Mouse (Mus musculus) E14TG2a.4 (cell line): ENCODE data around the gene Mpp4.

ENCODE experiments used
- H3K27me3 ChIP-seq: 2 replicates; pipeline ENCODE4 v1.6.1; 2014; ENCODE audit warnings: low read length, control low read depth; ENCODE audit not compliant: insufficient read depth
- H3K36me3 ChIP-seq: 2 replicates; pipeline ENCODE4 v1.6.1; 2014; ENCODE audit warnings: low read length, control low read depth; ENCODE audit not compliant: insufficient read depth
- H3K4me1 ChIP-seq: replicated peaks from 2 replicates; pipeline ENCODE4 v1.6.1; 2014; ENCODE audit warnings: low read depth, low read length, control low read depth
- H3K4me3 ChIP-seq: replicated peaks from 2 replicates; pipeline ENCODE4 v1.5.1; 2014; ENCODE audit warnings: mild to moderate bottlenecking, low read length
- H3K9me3 ChIP-seq: 2 replicates; pipeline ENCODE4 v1.6.1; 2014; ENCODE audit warnings: low read length, control low read depth
- CTCF ChIP-seq: conservative IDR thresholded peaks from 2 replicates; pipeline ENCODE4 v1.5.1; 2014; ENCODE audit warnings: low read length
- NANOG ChIP-seq: IDR thresholded peaks from 2 replicates; pipeline ENCODE4 v1.6.1; 2014; ENCODE audit warnings: borderline replicate concordance, low read length, mixed read lengths
- POU5F1 ChIP-seq: IDR thresholded peaks from 2 replicates; pipeline ENCODE4 v1.6.1; 2014; ENCODE audit warnings: low read length, borderline replicate concordance

Gene Mpp4

GRCm38 (mm10) chr1:59163030-59163461 lies at the start of gene Mpp4:
TSS of gene Mpp4 (minus strand) at chr1:59163389.
- peaks cover 47% of the 10 kb centered on the region for H3K36me3 ChIP-seq
- H3K4me3 ChIP-seq, result peak within 1 kb of the TSS; percentile 29; the same call in 1 of the 2 replicates
- no peaks in the 10 kb centered on the region for H3K9me3 ChIP-seq
- peaks cover 12% of the 10 kb centered on the region for H3K4me1 ChIP-seq
- no peak for TF ChIP-seq POU5F1
- no peak for TF ChIP-seq NANOG
- TF ChIP-seq CTCF, result no peak
- no peaks in the 10 kb centered on the region for H3K27me3 ChIP-seq

GRCm38 (mm10) chr1:59212951-59213350 lies 49.8 kb upstream of the Mpp4 start:
- no peak overlapping the region for H3K4me3 ChIP-seq
- peaks cover 5% of the 10 kb centered on the region; the same call in 1 of the 2 replicates for H3K4me1 ChIP-seq
- H3K9me3 ChIP-seq, result no peaks in the 10 kb centered on the region
- TF ChIP-seq POU5F1 (no peak), NANOG (peak; percentile 23; the same call in 1 of the 2 replicates)
- peaks cover 63% of the 10 kb centered on the region for H3K36me3 ChIP-seq
- no peaks in the 10 kb centered on the region for H3K27me3 ChIP-seq

GRCm38 (mm10) chr1:59212076-59212779 lies 49.0 kb upstream of the Mpp4 start:
- H3K4me1 ChIP-seq, result peaks cover 5% of the 10 kb centered on the region; the same call in 1 of the 2 replicates
- no peaks in the 10 kb centered on the region for H3K27me3 ChIP-seq
- peaks cover 63% of the 10 kb centered on the region for H3K36me3 ChIP-seq
- no peaks in the 10 kb centered on the region for H3K9me3 ChIP-seq
- no peak overlapping the region for H3K4me3 ChIP-seq
- TF ChIP-seq CTCF (no peak), NANOG (no peak), POU5F1 (no peak)

GRCm38 (mm10) chr1:59211651-59212050 lies 48.5 kb upstream of the Mpp4 start:
- Histone ChIP-seq H3K4me1 (peaks cover 5% of the 10 kb centered on the region; the same call in 1 of the 2 replicates), H3K9me3 (no peaks in the 10 kb centered on the region), H3K4me3 (no peak overlapping the region), H3K27me3 (no peaks in the 10 kb centered on the region), H3K36me3 (peaks cover 66% of the 10 kb centered on the region)
- TF ChIP-seq POU5F1 (no peak), NANOG (no peak), CTCF (no peak)

GRCm38 (mm10) chr1:59208331-59208730 lies 45.1 kb upstream of the Mpp4 start:
- H3K4me3 ChIP-seq, result no peak overlapping the region
- TF ChIP-seq NANOG, result no peak
- TF ChIP-seq POU5F1, result no peak
- TF ChIP-seq CTCF, result no peak
- no peaks in the 10 kb centered on the region for H3K9me3 ChIP-seq
- H3K4me1 ChIP-seq, result no peaks in the 10 kb centered on the region
- H3K36me3 ChIP-seq, result peaks cover 66% of the 10 kb centered on the region
- H3K27me3 ChIP-seq, result no peaks in the 10 kb centered on the region

- H3K36me3 ChIP-seq, result peaks cover 83% of the 10 kb centered on the region
- H3K4me1 ChIP-seq, result no peaks in the 10 kb centered on the region
- TF ChIP-seq CTCF (no peak), POU5F1 (no peak), NANOG (no peak)
- H3K9me3 ChIP-seq, result no peaks in the 10 kb centered on the region
- H3K4me3 ChIP-seq, result no peak overlapping the region
- H3K27me3 ChIP-seq, result no peaks in the 10 kb centered on the region
Observed at GRCm38 (mm10) chr1:59204489-59204888, 41.3 kb upstream of the Mpp4 start.

GRCm38 (mm10) chr1:59202367-59202766 lies 39.2 kb upstream of the Mpp4 start:
- peaks cover 81% of the 10 kb centered on the region for H3K36me3 ChIP-seq

GRCm38 (mm10) chr1:59201561-59201960 lies 38.4 kb upstream of the Mpp4 start:
- no peaks in the 10 kb centered on the region for H3K9me3 ChIP-seq
- H3K4me1 ChIP-seq, result no peaks in the 10 kb centered on the region
- TF ChIP-seq NANOG (no peak), CTCF (no peak), POU5F1 (no peak)
- H3K4me3 ChIP-seq, result no peak overlapping the region
- H3K36me3 ChIP-seq, result peaks cover 79% of the 10 kb centered on the region
- no peaks in the 10 kb centered on the region for H3K27me3 ChIP-seq

More at GRCm38 (mm10) chr1:59202367-59202766, 39.2 kb upstream of the Mpp4 start:
- Histone ChIP-seq H3K27me3 (no peaks in the 10 kb centered on the region), H3K9me3 (no peaks in the 10 kb centered on the region), H3K4me3 (no peak overlapping the region), H3K4me1 (no peaks in the 10 kb centered on the region)
- no peak for TF ChIP-seq CTCF
- TF ChIP-seq POU5F1, result no peak
- no peak for TF ChIP-seq NANOG

- H3K9me3 ChIP-seq, result no peaks in the 10 kb centered on the region
- H3K4me1 ChIP-seq, result no peaks in the 10 kb centered on the region
- no peak overlapping the region for H3K4me3 ChIP-seq
- TF ChIP-seq NANOG (no peak), CTCF (no peak), POU5F1 (no peak)
- H3K27me3 ChIP-seq, result no peaks in the 10 kb centered on the region
- H3K36me3 ChIP-seq, result peaks cover 84% of the 10 kb centered on the region
Observed at GRCm38 (mm10) chr1:59200960-59201359, 37.8 kb upstream of the Mpp4 start.
